Mouse (Mus musculus) ZHBTc4 (cell line): ENCODE measurements around the gene Cyp4f39.

Source experiments
- DNase-seq: peaks from one replicate; pipeline ENCODE4 v3.0.0-alpha.2; 2011; ENCODE audit warnings: low read depth, low spot score

The Cyp4f39 gene

DNA sequence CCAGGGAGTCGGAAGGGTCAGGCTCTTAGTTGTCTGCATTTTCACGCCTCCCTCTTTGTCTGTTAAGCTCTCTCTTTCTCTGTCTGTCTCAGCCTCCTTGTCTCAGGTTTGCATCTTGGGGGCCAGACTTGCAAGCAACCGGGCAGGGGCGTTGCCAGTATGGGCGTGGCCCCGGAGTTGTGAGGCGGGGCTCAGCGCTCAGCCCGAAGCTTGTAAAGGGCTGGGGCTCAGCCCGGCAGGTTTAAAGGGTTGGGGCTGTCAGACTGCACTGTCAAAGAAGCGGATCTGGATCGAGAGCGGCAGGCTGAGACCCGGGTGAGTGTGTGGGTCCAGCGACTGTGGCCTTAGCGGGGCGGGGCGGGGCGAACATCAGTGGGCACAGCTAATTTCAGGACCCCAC is at the start of gene Cyp4f39:
Gene Cyp4f39 (plus strand): TSS at position 242 of the 400 bp plus-strand sequence.
- DNase-seq, result peak; percentile 90

DNA sequence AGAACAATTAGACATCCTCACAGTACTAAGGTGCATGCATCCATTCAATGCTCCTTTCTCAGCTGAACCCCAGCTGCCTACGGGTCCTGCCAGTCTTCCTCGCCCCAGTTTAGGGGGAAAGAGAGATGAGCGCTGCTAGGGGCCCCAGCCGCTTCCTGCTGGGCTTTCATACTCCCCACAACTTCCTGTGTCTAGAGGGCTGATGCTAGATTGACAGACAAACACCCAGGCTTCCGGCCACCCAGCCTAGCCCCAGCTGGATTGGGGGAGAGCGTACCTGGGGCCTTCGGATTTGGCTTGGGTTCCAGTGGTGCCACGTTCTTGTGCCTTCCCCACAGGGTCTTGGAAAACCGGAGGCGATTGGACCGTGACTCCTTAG is 49.8 kb upstream of the Cyp4f39 start:
- no peak for DNase-seq

GRCm38 (mm10) chr17:32403417-32403816 is 49.1 kb upstream of the Cyp4f39 start, which contains the start of gene Rasal3:
Rasal3 (minus strand) TSS chr17:32403583.
- no peak for DNase-seq

- DNase-seq, result no peak
Observed at GRCm38 (mm10) chr17:32411898-32412297, 40.6 kb upstream of the Cyp4f39 start.

GRCm38 (mm10) chr17:32415417-32416020 is 37.0 kb upstream of the Cyp4f39 start:
- peak; percentile 61 for DNase-seq

- no peak for DNase-seq
Observed at GRCm38 (mm10) chr17:32416771-32417170, 35.8 kb upstream of the Cyp4f39 start.

- no peak for DNase-seq
Observed at GRCm38 (mm10) chr17:32419989-32420388, 32.5 kb upstream of the Cyp4f39 start.

- DNase-seq, result no peak
Observed at GRCm38 (mm10) chr17:32420781-32421180, 31.7 kb upstream of the Cyp4f39 start.

DNA sequence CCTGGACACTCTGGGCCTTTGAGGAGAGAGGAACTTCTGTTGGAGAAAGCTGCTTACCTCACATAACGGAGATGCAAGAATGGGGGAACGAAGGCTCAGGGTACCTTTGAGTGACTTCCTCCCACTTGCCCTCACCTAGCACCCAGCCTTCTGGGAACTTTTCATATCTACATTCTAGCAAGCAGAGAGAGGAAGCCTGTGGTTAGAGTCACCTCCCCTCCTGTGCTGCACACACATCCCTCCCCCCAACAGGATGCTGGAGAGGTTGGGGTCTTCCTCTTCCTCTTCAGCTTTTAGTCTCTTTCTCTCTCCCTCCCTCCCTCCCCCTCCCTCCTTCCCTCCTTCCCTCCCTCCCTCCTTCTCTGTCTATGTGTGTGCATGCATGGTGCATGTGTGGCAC is 28.5 kb upstream of the Cyp4f39 start, which contains the start of gene Pglyrp2:
Gene Pglyrp2 (minus strand): TSS at position 134 of the 400 bp plus-strand sequence.
- no peak for DNase-seq

DNA sequence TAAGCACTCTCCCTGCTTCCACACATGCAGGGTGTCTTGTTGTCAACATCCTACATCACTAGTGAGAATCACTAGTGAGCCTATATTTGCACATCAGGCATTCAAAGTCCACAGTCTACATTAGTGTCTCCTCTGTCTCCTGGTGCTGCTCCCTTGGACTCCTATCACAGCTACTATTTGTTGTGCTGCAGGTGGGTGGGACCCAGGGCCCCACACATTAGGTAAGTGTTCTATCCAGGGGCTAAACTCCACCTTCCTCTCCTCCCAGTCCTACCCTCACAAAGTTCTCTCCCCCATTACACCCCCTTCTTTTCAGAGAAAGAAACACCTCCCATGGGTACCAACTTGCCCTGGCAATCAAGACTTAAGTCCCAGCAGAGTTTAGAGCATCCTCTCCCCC is 25.9 kb upstream of the Cyp4f39 start:
- DNase-seq, result no peak

DNA sequence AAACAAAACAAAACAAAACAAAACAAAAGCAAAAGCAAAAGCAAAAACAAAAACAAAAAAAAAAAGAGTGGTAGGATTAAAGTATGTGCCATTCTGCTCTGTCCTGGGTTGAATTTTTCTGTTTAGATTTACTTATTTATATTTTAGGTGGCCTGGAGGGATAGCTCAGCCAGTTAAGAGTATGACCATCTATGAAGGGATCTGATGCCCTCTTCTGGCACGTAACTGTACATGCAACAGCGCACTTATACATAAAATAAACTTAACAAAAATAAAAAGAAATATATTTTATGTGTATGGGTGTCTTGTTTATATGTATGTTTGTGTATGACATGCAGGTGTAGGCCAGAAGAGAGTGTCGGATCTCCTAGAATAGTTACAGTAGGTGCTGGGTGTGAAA is 20.6 kb upstream of the Cyp4f39 start:
- DNase-seq, result peak; percentile 27

DNA sequence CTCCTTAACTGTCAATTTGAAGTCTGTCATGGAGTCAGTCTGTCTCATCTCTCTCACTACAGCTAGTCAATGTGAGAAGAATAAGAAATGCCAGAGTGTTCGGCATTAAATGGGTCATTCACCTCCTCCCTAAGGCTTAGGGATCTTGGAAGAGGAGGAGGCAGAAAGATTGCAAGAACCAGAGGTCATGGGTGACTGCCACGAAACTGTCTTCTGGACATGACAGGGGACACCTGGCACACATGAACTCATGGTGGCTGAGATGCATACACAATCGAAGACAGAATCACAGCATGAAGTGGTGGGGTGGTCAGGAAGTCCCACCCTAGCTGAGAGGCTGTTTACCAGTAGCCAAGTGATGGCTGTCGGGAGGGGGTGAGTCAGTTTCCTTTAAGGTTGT is 18.2 kb upstream of the Cyp4f39 start:
- DNase-seq, result no peak

DNA sequence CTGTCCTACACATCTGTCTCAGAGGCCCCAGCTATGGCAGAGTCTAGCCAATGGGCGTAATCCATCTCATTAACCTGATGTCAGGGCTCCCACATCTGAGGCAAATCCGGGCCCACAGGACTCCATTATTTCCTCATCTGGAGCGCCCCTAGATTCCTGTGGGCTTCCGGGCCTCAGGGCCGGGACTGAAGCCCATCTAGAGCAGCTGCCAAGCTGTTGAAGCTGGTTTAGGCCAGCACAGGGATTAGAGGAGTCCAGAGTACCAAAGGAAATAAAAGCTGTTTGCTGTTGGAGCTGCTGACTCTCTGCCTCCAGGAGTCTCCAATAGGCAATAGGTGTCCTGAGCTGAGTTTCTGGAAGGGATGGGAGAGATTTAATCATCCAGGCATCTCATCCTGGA is 17.4 kb upstream of the Cyp4f39 start:
- no peak for DNase-seq

- DNase-seq, result no peak
Observed at GRCm38 (mm10) chr17:32437106-32437505, 15.4 kb upstream of the Cyp4f39 start.

- DNase-seq, result no peak
Observed at GRCm38 (mm10) chr17:32443245-32443644, 9.3 kb upstream of the Cyp4f39 start.

DNA sequence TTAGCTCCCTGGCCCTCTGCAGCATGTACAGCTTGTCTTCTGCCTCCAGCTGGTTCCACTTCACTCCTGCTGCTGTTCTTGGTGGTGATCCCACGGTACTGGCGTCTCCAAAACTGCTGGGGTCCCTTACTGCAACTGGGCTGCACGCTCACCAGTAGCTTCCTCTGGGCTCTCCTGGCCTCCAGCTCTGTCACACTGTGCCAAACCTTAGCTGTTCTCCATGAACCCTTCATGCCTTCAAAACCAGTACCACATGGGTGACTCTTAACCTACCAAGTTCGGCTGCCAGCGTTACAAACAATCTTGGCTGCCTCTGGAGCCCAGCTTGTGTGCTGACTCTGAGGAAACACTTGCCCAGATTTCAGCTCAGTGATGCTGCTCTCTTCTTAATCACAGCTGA is 7.5 kb upstream of the Cyp4f39 start:
- no peak for DNase-seq

DNA sequence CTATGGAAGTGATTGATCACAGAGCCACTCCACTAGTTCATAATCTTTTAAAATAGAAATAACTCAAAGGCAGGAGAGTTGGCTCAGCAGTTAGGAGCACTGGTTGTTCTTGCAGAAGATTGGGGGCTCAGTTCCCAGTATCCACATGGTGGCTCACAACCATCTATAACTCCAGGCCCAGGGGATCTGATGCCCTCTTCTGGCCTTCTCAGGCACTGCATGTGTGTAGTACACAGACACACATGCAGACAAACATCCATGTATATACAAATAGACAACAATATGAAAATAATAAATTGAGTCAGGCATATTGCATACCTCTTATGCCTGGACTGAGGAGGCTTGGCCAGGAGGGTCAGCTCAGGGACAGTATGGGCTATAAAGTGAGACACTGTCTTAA is 5.3 kb upstream of the Cyp4f39 start:
- DNase-seq, result peak; percentile 64

GRCm38 (mm10) chr17:32449042-32449441 is 3.5 kb upstream of the Cyp4f39 start:
- DNase-seq, result peak; percentile 72

DNA sequence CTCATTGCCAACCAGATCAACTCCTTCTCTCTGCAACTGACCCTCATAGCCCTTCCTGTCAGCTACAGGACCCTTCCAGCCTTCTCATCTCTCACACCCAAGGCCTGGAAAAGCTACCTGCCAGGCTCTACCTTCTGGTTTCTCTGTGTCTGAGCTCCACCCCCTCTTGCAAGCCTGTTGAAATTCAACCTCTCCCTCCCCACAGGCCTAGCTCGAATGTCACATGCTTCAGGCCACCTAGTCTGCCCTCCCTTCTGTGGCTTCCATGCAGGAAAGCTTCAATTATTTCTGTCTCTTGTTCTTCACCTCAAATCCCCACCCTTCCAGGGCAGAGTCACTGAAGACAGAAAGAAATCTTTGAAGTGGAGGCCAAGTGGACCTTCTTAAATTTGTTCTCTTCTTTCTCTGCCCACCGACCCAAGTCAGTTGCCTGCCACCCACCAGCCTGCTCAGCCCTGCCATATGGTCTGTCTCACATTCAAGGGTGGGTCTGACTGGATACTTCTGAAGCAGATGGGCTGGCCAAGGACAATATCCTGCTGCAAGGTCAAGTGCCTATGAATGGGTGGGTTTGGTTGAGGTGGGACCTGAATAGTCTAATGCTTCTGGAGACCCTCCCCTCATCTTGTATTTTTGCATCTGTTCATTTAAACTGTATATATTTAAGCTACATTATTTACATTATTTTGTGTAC is 1.5 kb upstream of the Cyp4f39 start:
- DNase-seq, result peak; percentile 35

DNA sequence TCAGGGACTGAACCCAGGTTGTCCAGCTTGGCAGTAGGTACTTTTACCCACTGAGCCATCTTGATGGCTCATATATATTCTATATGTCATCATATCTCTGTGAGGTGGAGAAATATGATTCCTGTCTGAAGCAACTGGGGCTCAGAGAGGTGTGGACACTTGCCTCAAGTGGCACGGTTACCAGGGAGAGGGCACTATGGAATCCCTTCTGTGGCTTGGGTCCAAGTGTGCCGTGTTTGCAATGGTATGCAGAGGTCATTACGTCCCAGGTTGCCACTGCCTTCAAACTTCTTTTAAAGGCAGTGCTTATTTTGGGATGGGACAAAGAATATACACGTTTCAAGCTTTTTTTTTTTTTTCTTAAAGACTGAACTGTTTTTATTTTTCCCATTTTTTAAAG is 1.7 kb downstream of the Cyp4f39 start:
- no peak for DNase-seq

DNA sequence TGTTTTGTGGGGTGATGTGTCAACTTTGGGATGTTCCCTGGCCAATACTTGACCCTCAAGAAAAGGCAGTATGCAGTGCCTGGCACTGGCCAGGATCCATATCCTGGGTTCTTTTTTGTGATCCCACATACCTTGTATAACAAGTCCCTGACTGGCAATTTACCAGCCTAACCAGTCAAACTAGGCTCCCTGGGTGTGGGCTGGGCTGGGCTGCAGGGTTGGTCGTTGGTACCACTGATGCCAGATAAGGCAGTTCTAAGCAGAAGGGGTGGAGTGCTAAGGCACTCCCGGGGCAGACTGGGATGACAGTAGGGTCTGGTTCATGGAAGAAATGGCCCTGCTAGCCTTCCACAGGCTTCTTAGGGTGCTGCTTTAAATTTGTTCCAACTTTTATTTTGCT is 2.5 kb downstream of the Cyp4f39 start:
- no peak for DNase-seq

GRCm38 (mm10) chr17:32468494-32468893 is 16.0 kb downstream of the Cyp4f39 start:
- no peak for DNase-seq

GRCm38 (mm10) chr17:32470795-32471194 is 18.3 kb downstream of the Cyp4f39 start:
- DNase-seq, result no peak
